Mouse (Mus musculus) heart, embryonic 12.5 days (tissue): ENCODE measurements at regions not wholly inside any gene's neighbourhood (a gene's known extent, or its start where the extent isn't known, plus 50 kb on each side); places are given as distances from the start of the nearest gene placed in this dataset.

Source experiments
- ATAC-seq: fragments of 200-750 bp; cut with Nextera tagmentation; 2 replicates; pipeline ENCODE4 v1.8.0; 2017; ENCODE audit warnings: moderate TSS enrichment, moderate library complexity; ENCODE audit not compliant: insufficient number of reproducible peaks, low FRiP score
- H3K27ac ChIP-seq: fragments of 300-500 bp; sonication (generic); 2 replicates; pipeline ENCODE4 v1.5.1; 2016; ENCODE audit warnings: mild to moderate bottlenecking, moderate library complexity; ENCODE audit not compliant: poor library complexity, severe bottlenecking
- H3K27me3 ChIP-seq: fragments of 300-500 bp; sonication (generic); replicated peaks from 2 replicates; pipeline ENCODE4 v1.6.1; 2016; ENCODE audit warnings: mild to moderate bottlenecking, moderate library complexity
- H3K36me3 ChIP-seq: fragments of 300-500 bp; sonication (generic); 2 replicates; pipeline ENCODE4 v1.6.1; 2016; ENCODE audit warnings: mild to moderate bottlenecking, moderate library complexity
- H3K4me1 ChIP-seq: fragments of 300-500 bp; sonication (generic); replicated peaks from 2 replicates; pipeline ENCODE4 v1.6.1; 2016; ENCODE audit warnings: mild to moderate bottlenecking
- H3K4me2 ChIP-seq: fragments of 300-500 bp; sonication (generic); 2 replicates; pipeline ENCODE4 v1.6.1; 2016; ENCODE audit warnings: mild to moderate bottlenecking, moderate library complexity
- H3K4me3 ChIP-seq: fragments of 300-500 bp; sonication (generic); 2 replicates; pipeline ENCODE4 v1.5.1; 2016; ENCODE audit warnings: mild to moderate bottlenecking
- H3K9ac ChIP-seq: fragments of 300-500 bp; sonication (generic); 2 replicates; pipeline ENCODE4 v1.6.1; 2016; ENCODE audit warnings: mild to moderate bottlenecking, moderate library complexity
- H3K9me3 ChIP-seq: fragments of 300-500 bp; sonication (generic); replicated peaks from 2 replicates; pipeline ENCODE4 v1.6.1; 2016; ENCODE audit warnings: mild to moderate bottlenecking, moderate library complexity
- WGBS: fragments of 180-500 bp; shearing (Covaris S2); methylation state at CpG from one replicate; pipeline ENCODE4 v1.1.7; 2016; 5-methylcytosine and 5-hydroxymethylcytosine counted together

- no peaks in the 10 kb centered on the region for H3K9me3 ChIP-seq
- H3K4me1 ChIP-seq: no peaks in the 10 kb centered on the region
- 85% methylated on average over 1 of the region's 1 CpGs for WGBS
- no peak overlapping the region for H3K27ac ChIP-seq
- no peak overlapping the region for H3K9ac ChIP-seq
- no peak overlapping the region for H3K4me3 ChIP-seq
- no peaks in the 10 kb centered on the region for H3K27me3 ChIP-seq
- H3K4me2 ChIP-seq: no peak overlapping the region
- no peak for ATAC-seq
- no peaks in the 10 kb centered on the region for H3K36me3 ChIP-seq
These were observed 88.5 kb downstream of the E330014E10Rik start for GRCm38 (mm10) chr5:95864252-95864651.

GRCm38 (mm10) chr5:95864725-95865492 is 89.1 kb downstream of the E330014E10Rik start:
- ATAC-seq: no peak
- 65% methylated on average over 3 of the region's 3 CpGs for WGBS
- Histone ChIP-seq H3K9ac (no peak overlapping the region), H3K4me1 (no peaks in the 10 kb centered on the region), H3K27me3 (no peaks in the 10 kb centered on the region), H3K4me2 (no peak overlapping the region), H3K9me3 (no peaks in the 10 kb centered on the region), H3K36me3 (no peaks in the 10 kb centered on the region), H3K27ac (no peak overlapping the region), H3K4me3 (no peak overlapping the region)

GRCm38 (mm10) chr5:95865516-95865915 is 89.7 kb downstream of the E330014E10Rik start:
- H3K27me3 ChIP-seq: no peaks in the 10 kb centered on the region
- no peak overlapping the region for H3K27ac ChIP-seq
- H3K4me3 ChIP-seq: no peak overlapping the region
- no peak for ATAC-seq
- WGBS: 66% methylated on average over 2 of the region's 2 CpGs
- H3K9ac ChIP-seq: no peak overlapping the region
- H3K4me1 ChIP-seq: no peaks in the 10 kb centered on the region
- H3K36me3 ChIP-seq: no peaks in the 10 kb centered on the region
- H3K4me2 ChIP-seq: no peak overlapping the region
- no peaks in the 10 kb centered on the region for H3K9me3 ChIP-seq

GRCm38 (mm10) chr5:95866848-95867495 is 89.8 kb upstream of the Cxcl13 start:
- H3K9ac ChIP-seq: no peak overlapping the region
- H3K27me3 ChIP-seq: no peaks in the 10 kb centered on the region
- no peaks in the 10 kb centered on the region for H3K4me1 ChIP-seq
- no peak overlapping the region for H3K27ac ChIP-seq
- no peak for ATAC-seq
- no peaks in the 10 kb centered on the region for H3K9me3 ChIP-seq
- no peak overlapping the region for H3K4me2 ChIP-seq
- no peak overlapping the region for H3K4me3 ChIP-seq
- no peaks in the 10 kb centered on the region for H3K36me3 ChIP-seq
- WGBS: 69% methylated on average over 4 of the region's 4 CpGs

GRCm38 (mm10) chr5:95870336-95870845 is 86.4 kb upstream of the Cxcl13 start:
- Histone ChIP-seq H3K36me3 (no peaks in the 10 kb centered on the region), H3K4me1 (no peaks in the 10 kb centered on the region), H3K27ac (no peak overlapping the region), H3K4me2 (no peak overlapping the region), H3K9me3 (0 out of 2 replicates have a peak, but pooled peaks cover 2% of the 10 kb centered on the region), H3K9ac (no peak overlapping the region), H3K4me3 (no peak overlapping the region), H3K27me3 (no peaks in the 10 kb centered on the region)
- WGBS: 44% methylated on average over 3 of the region's 3 CpGs
- no peak for ATAC-seq

GRCm38 (mm10) chr5:95874969-95875368 is 81.8 kb upstream of the Cxcl13 start:
- Histone ChIP-seq H3K9me3 (0 out of 2 replicates have a peak, but pooled peaks cover 2% of the 10 kb centered on the region), H3K27me3 (no peaks in the 10 kb centered on the region), H3K27ac (no peak overlapping the region), H3K4me1 (no peaks in the 10 kb centered on the region), H3K4me3 (no peak overlapping the region), H3K36me3 (no peaks in the 10 kb centered on the region), H3K4me2 (no peak overlapping the region), H3K9ac (no peak overlapping the region)
- ATAC-seq: 0 out of 2 replicates have a peak, but pooled peaks have one; percentile 18
- WGBS: 60% methylated on average over 5 of the region's 5 CpGs

- no peak overlapping the region for H3K27ac ChIP-seq
- no peaks in the 10 kb centered on the region for H3K27me3 ChIP-seq
- no peak for ATAC-seq
- no peak overlapping the region for H3K4me2 ChIP-seq
- H3K4me3 ChIP-seq: no peak overlapping the region
- H3K9me3 ChIP-seq: no peaks in the 10 kb centered on the region
- no peak overlapping the region for H3K9ac ChIP-seq
- no peaks in the 10 kb centered on the region for H3K36me3 ChIP-seq
- no peaks in the 10 kb centered on the region for H3K4me1 ChIP-seq
These were observed 75.8 kb upstream of the Cxcl13 start for GRCm38 (mm10) chr5:95880914-95881313.
